Mouse (Mus musculus) cerebellum, postnatal 10 days (tissue): ENCODE data around the gene Arg2.
"Not testable (repeated sequence)": the region's sequence is repeated elsewhere in the genome, so short reads cannot be mapped to it uniquely, and the experiment has no call there.

Experiments used
- DNase-seq, 2 experiments: peaks; one replicate each; pipeline ENCODE4 v3.0.0; 2021; ENCODE audit warnings: mixed read lengths in 2 of 2

Gene Arg2

GRCm38 (mm10) chr12:79171269-79171995 lies 40.9 kb downstream of the Arg2 start:
- DNase-seq, result peak in 1 of 2 experiments; percentile 32

DNA sequence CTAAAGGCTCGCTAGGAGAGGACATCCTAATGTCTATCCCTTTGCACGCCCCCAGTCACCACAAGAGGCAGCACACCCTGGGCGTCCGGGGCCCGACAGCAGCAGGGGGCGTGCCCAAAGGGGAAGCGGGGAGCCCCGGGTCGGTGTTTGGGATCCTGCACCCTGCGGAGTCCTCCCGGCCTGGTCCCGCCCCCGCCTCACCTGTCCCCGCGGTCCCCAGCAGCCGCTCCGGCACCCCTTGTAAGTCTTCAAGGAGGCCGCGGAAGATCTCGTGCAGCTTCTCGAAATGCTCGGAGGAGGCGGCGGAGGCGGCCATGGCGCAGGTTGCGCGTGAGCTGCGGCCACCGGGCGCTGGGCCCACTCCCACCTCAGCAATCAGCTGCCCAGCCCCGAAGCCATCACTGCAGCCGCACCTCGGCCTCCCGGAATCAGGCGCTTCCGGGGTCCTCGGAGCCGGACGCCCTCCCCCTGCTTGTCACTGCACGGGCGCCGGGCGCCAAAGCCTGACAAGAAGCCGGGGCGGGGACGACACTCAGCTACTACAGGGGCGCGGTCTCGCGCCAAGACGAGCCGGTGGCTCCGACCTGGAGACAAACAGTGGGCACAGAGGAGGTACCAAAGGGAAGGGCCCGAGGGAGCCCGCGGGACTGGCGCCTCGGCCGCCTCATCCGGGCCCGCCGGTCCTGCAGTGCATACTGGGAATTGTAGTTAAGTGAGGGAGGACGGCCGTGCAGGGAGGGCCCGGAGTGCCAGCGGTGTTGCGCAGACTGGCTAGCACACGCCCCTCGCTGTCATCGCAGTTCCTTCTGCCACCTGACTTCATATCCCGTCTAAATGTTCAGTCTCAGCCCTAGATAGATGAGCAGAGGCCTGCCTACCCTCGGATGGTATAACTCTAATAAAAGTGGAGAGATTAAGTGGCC lies 41.7 kb downstream of the Arg2 start, which contains the start of gene Vti1b:
Gene Vti1b (minus strand): TSS at position 649 of the 923 bp plus-strand sequence.
- DNase-seq, result peak; percentile 91 to 93

- DNase-seq, result peak; percentile 26
These were observed 43.1 kb downstream of the Arg2 start for GRCm38 (mm10) chr12:79173721-79174120.

DNA sequence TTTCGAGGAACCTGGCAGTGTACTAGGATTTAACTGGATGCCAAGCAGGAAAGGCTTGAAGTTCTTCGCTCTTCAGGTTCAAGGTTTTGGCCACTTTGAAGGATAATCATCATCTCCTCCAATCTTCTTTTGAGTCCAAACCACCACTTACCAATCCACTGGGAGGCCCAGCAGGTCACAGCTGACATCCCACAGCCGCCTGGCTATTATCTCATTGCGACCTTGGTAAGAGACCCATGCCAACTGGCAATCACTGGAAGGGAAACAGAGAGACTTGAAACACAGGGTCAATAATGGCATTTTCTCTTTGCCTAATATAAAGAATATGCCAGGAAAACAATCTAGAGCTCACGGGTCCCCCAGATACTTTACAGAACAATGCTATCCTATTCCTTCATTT lies 45.4 kb downstream of the Arg2 start:
- no peak for DNase-seq

DNA sequence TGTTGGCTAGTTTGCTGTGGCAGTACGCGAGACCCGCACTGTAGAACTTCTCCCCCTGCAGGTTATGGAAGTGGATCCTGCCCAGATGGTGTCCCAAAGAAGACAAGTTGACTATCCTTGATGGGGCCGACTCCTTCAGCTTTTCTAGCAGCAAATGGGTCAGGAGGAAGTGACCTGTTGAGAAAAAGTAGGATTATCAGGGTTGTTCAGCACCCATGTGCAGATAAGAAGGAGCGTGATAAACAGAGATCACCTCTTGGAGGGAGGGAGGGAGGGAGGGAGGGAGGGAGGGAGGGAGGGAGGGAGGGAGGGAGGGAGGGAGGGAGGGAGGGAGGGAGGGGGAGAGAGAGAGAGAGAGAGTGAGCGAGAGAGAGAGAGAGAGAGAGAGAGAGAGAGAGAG lies 54.6 kb downstream of the Arg2 start:
- not testable (repeated sequence) for DNase-seq

DNA sequence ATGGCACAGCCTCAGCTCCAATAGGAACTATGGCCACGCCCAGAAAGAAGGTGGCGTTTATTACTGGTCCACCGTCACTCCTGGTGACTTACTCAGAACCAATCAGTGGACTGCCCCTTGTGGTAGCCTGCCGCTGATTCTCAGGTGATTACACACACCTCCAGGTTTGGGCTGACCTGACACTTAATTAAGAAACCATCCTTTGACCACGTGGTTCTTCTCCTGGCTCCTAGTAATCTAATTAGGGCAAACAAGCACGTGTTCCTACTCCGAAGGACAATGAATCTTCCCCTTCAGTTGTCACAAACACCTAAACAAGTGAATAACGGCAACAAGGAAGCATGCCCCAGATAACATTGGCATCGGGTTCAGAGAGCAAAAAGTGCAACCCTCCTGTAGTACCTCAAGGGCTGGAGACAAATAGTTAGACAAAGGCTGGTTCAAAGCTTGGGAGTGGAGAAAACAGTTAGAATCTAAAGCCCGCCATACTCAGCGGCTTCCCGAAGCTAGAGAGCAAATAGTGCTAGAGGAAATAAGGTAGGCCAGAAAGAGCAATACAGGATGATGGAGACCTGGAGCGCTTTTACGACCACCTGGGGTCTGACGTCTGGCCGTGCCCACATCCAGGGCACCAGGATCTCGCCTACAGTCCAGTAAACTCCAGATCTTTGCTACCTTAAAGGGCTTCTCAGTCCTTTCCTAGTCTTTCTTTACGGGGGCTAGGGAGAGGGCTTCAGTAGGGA lies 60.5 kb downstream of the Arg2 start:
- peak; percentile 86 to 87 for DNase-seq

DNA sequence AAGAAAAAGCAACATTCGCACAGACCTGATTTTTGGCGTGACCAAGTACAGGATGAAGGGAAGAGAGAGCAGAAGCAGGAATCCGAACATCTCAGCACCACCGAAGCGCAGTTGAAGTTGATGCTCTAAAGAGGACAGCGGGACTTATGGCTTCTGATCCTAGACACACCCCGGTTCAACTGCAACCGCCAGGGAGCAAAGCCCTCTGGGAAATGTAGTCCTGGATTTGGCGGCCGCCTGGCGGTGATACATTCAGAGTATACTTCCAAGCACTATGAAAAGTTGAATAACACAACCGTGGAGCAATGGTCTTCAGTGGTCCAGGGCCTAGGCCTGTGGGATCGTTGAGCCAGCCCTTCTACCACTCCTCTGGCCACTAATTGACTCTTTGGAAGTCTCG lies 61.1 kb downstream of the Arg2 start:
- DNase-seq, result peak; percentile 86 to 87

GRCm38 (mm10) chr12:79192193-79192592 lies 61.6 kb downstream of the Arg2 start, which contains the start of gene Rdh11:
Gene Rdh11, minus strand, starts transcription at chr12:79192293.
- DNase-seq, result no peak

GRCm38 (mm10) chr12:79193441-79193840 lies 62.9 kb downstream of the Arg2 start:
- peak; percentile 84 to 86 for DNase-seq

DNA sequence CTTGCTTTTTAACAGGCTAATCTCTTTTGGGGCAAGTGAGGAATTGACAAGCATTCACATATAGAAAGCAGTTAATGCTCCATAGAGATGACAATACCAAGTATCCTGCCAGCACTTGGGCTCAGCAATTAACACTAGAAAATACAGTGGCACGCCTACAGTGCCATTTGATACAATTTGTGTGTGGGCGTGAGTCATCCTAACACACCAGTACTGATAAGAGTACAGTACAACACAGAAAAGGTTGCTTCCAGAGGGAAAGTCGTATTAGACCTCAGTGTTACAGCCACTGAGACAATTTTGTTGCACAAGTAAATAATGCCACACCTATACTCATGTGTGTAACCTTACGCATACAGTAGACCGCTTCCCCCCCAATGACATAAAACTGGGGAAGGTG lies 66.5 kb downstream of the Arg2 start:
- DNase-seq, result no peak

DNA sequence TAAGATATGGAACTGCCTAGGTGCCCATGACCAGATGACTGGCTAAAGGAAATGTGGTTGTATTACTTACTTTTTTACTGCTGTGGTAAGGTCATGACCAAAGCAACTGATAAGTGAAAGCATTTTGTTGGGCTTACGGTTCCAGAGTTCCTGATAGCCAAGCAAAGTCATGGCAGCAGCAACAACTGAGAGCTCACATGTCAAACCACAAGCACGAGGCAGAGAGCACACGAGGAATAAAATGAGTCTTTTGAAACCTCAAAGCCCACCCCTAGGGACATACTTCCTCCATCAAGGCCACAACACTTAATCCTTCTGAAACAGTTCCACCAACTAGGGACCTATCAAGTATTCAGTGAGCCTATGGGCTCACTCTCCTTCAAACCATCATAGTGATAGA lies 71.3 kb downstream of the Arg2 start:
- DNase-seq, result no peak
